Mouse (Mus musculus) heart, postnatal 36 days (tissue): ENCODE data around the gene Dcdc2b. TPM values are rescaled to one million over a fixed set of nuclear protein-coding genes. Genes with fewer than 3 reads are reported as not detected.

Experiments
- DNase-seq, 2 experiments: peaks; one replicate each; pipeline ENCODE4 v3.0.0; 2021 to 2022
- intact Hi-C: fragments of 180-260 bp; cut with DNase I; formaldehyde crosslinking; loops from one replicate; pipeline ENCODE4 v1.15.1; 2025
- total RNA-seq, 2 experiments: library from RNA; stranded (reverse); gene quantifications; 2 replicates each; pipeline ENCODE4 v1.2.3; 2021

The Dcdc2b gene
- total RNA-seq, 2 experiments from 2014 or later = 0.44 to 0.95 TPM

DNA sequence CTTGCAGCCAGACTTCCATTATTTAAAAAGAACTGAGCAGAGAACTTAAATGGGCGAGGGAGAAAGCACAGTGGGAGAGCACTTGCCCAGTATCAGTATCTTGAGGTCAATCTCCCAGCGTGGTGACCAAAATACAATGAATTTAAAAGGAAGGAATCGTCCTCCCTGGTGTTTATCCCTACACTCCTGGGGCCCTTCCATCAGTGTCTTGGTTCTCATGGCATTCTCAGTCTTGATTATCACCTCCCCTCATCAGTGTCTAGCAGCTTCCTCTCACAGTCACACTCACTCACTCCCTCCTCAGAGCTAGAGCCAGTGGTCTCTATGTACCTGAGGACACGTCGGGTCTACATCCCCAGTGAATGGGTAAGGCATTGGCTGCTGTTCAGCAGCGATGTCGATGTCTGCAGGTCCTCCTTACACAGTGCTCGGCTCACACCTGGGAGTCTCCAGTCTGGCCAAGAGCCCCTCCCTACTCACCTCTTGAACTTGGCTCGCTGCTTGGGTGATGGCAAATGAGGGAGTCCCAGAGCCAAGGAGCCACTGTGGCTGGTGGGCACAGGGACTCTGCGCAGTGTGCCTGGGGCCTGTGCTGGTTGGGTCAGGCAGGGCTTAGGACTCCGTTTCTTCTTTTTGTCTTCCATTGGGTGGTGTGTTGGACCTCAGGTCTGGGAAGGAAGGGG lies 8.2 kb upstream of the Dcdc2b start:
- no peak for DNase-seq
- intact Hi-C loops = no loop called here

DNA sequence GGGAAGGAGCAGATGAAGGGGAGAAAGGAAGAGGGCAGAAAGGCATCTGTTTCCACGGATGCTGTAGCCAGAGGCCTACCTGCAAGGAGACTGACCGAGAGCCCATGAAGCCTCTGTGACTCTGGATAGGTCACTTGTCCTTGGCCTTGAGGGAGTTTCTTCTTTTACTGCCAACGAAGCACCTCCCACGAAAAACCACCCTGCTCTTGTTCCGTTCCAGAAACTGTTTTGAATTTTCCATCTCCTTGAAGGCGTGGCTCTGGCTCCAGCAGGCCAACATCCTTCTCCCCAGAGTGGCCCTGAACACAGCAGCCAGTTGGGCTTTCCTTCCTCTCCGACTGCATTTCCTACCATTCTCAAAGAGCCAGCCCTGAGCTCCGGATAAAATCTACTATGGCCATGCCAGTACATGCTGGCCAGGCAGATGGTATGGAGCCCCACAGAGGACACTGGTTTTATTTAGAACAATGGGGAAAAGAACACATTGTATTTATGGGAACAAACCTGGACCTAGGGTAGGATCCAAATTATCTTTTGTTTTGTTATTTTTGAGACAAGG lies 7.3 kb upstream of the Dcdc2b start:
- peak; percentile 49 for DNase-seq
- intact Hi-C loops = no loop called here

GRCm38 (mm10) chr4:129620419-129621282 lies 6.6 kb upstream of the Dcdc2b start:
- intact Hi-C loops = no loop called here
- DNase-seq = no peak

- intact Hi-C loops = no loop called here
- DNase-seq = peak; percentile 95 to 96
Measured at GRCm38 (mm10) chr4:129618786-129619691, 5.0 kb upstream of the Dcdc2b start, which contains the start of gene Iqcc. Gene Iqcc (minus strand): TSS chr4:129619099.

DNA sequence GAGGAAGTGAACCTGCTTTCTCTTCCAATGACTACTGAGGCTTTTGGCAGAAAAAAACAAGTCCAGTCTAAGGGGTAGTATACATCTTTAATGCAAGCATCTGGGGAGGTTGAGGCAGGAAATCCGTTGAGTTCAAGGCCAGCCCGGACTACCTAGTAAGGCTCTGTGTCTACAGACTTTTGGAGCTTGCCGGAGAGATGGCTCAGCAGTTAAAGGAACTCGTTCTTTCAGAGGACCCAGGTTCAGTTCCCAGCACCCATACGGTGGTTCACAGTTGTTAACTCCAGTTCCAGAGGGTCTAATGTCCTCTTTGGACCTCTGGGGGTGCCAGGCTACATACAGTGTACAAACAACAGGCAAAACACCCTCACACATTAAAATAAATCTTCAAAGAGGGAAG lies 4.0 kb upstream of the Dcdc2b start:
- intact Hi-C loops = no loop called here
- DNase-seq = no peak

DNA sequence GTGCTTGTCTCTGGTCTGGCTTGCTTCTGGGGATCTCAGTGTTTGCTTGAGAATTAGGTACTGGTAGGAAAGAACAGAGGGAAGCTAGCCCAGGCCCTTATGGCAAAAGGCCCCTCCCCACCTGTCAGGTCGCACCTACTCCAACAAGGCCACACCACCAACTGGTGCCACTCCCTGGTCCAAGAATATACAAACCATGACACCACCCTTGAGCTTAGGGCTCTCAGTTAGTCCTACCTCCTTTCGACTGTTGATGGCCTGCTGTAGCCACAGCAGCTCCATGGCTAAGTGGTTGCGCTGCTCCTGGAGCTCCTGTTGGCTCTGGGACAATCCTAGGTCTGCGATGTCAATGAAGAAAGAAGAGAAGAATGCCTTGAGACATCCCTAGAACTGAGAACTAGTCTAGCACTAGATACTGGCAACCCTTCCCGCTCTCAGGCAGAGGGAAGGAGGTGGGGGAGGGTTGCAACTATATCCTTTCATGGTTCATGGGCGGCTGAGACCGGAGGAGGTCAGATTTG lies 3.1 kb upstream of the Dcdc2b start:
- intact Hi-C loops = no loop called here
- DNase-seq = no peak

DNA sequence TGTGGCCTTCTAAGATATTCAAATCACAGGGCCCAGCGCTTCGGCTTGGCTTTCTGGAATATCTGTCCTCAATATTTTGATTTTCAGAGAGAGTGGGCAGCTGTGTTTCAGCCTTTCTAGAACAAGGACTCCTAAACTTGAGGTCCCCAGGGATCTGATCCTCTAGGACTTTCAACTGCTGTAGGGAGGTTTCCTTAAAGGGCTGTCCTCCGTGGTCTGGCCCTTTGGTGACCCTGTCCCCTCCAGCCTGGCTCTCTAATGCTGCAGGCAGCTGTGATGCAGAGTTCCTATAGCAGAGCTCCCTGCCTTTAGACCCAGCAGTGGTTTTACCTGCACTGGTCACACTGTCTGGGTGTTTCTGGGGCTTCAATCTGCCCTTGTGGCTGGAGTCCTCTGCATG lies 2.6 kb upstream of the Dcdc2b start:
- intact Hi-C loops = no loop called here
- DNase-seq = no peak

GRCm38 (mm10) chr4:129615801-129616290 lies 1.8 kb upstream of the Dcdc2b start:
- intact Hi-C loops = no loop called here
- no peak for DNase-seq

DNA sequence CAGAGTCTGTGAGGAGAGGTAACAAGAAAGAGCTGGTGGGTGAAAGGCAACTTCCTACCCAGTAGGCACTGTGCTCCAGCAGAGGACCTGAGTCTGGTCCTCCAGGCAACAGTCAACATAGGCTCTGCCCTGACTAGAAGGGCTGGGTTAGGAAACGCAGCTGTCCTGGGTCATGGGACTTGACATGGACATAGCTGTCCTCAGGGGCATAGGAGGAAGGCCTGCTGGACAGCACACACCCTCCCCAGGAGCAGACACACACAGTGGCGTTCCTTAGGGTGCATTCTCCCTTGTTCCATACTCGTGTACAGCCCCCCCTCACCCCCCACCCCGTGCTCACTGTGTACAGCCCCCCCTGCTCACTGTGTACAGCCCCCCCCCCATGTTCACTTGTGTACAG lies 3.6 kb downstream of the Dcdc2b start:
- DNase-seq = no peak
- intact Hi-C loops = no loop called here

DNA sequence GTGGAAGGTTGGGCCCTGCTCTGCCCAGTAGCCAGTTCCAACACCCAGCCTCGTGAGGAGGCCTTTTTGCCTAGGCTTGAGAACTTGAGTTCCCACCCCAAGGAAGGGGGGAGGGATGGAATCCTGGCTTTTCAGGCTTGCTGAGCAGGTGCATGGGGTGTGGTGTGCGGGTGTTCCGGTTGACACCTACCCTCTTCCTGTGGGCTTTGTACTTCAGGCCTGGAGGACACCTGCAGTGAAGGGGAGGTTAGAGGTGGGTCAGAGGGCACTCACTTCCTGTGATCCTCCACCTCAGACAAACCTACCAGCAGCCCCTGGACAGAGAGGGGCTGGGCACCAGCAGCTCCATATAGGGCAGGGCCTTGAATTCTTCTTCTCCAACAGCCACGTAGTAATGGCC lies 4.0 kb downstream of the Dcdc2b start:
- no peak for DNase-seq
- intact Hi-C loops = no loop called here

DNA sequence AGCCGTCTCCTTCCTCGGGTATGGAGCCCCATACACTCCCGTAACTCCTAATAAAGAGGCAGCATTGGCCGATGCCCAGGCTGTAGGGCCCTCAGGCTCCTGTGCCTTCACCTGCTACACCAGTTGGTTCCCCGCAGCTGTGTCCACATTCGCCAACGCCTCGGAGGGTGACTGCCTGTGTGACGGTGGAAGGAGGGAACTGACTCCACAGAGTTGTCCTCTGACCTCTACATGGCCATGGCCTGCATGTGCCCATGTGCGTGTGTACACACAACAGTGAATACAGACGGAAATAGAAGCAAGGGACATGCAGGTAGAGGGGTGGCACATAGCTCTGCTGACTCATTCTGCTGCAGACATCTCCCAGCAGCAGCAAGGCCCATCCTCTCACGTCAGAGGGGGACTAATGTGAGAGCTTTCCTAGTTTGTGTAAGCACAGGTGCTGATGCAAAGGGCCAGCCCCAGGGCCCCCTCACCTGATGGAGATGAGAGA lies 4.9 kb downstream of the Dcdc2b start:
- no peak for DNase-seq
- intact Hi-C loops = loop anchor here (2.0 to 10.0 kb wide), 3 partner anchors 60 to 274 kb away; partner anchors contain the start of genes Rbbp4 and Zbtb8os

DNA sequence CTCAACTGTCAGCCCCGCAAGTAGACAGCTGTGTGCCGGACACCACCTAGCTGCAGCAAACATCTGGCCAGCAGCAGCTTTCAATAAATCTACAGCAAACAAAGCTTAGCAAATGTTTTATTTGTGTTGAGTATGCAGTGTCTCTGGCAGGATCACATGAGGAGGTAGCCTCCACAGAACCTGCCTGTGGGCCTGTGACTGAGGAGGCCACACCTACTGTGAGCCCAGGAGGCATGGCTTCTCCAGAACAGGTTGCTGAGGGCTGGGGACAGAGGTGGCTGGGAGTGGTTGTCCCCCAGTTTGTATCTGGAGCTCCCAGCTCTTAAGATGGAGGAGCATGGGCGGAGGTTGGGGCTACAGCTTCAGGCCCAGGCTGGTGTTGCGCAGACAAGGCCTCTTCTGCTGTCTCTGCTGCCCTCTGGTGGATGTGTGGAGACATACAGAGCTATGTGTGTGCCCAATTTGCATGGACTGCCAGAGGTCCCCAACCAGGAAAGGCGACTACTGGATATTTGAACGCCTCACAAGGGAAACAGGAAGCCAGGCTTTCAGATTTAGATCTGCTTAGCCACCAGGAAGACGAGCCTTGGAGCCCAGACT lies 5.5 kb downstream of the Dcdc2b start:
- DNase-seq = peak; percentile 76 to 79
- intact Hi-C loops = loop anchor here (1.0 to 10.0 kb wide), 4 partner anchors 23 to 274 kb away; partner anchors contain the start of genes Rbbp4 and Zbtb8os

- intact Hi-C loops = loop anchor here (5.0 to 10.0 kb wide), 2 partner anchors 138 to 266 kb away; partner anchors contain the start of genes Bsdc1, Rbbp4 and Zbtb8os
- DNase-seq = peak; percentile 78 to 86
Measured at GRCm38 (mm10) chr4:129600233-129601158, 13.6 kb downstream of the Dcdc2b start, which contains the start of the genes Eif3i and Tmem234. Gene Eif3i (minus strand): TSS chr4:129600648. Gene Tmem234 (plus strand): TSS chr4:129600668.

- intact Hi-C loops = loop anchor here (5.0 kb wide), 1 partner anchor 42 kb away; no protein-coding TSS in a partner anchor
- DNase-seq = no peak
Measured at GRCm38 (mm10) chr4:129588865-129589264, 25.2 kb downstream of the Dcdc2b start.

DNA sequence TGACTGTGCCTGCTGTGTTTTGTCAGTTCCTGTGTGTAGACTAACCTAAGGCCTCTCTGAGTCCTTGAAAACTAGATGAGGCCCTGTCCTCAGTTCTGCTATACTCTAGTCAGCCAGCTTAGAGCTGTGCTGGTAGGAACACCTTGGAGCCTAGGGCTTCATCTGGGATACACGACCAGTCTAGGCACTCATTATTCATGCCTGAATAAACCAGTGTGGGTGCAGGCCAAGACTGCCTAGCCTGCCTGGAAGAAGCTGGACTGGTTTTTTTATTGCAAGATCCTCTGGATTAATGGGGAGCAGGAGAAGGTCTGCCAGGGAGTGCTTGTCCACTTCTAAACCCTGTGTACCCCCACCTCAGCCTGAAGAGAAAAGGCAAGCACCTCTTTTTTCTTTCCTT lies 27.1 kb downstream of the Dcdc2b start:
- no peak for DNase-seq
- intact Hi-C loops = loop anchor here (5.0 kb wide), 1 partner anchor 40 kb away; no protein-coding TSS in a partner anchor

GRCm38 (mm10) chr4:129585773-129586172 lies 28.3 kb downstream of the Dcdc2b start:
- intact Hi-C loops = loop anchor here (1.0 to 5.0 kb wide), 2 partner anchors 23 to 38 kb away; no protein-coding TSS in a partner anchor
- no peak for DNase-seq

DNA sequence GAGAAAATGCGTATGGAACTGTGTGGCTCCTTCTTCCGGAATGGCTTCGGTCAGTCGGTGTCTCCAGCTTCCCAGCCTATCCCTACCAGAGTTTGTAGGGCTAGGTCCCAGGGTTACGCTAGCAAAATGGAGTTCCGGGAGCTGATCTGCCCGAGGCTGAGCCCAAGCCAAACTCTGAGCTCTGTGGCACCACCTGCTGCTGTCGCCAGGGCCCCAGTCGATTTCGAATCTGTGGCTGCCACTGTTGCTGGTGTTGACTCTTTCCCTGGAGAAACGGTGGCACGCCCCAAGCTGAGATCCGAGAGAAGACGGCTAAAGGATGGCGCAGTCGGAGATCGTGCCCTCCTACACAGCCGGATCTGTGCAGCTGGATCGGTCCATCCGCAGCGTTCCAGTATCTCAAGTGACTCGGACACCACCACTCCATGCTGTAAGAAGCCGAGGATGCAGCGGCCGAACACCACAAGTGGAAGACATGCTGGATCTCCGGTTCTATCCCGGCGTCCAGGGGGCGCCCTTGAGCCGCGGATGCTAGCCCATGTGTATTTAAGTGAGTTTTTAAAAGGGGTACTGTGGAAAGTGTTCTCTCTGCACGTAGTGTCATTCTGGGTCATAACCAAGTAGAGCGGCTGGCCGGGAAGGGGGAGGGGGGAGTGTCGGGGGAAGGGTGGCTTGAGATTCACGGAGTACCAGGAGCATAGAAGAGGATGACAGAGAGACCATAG lies 29.0 kb downstream of the Dcdc2b start:
- intact Hi-C loops = loop anchor here (1.0 to 5.0 kb wide), 2 partner anchors 23 to 38 kb away; no protein-coding TSS in a partner anchor
- DNase-seq = peak; percentile 86 to 91
